Mouse (Mus musculus) stomach, embryonic 15.5 days (tissue): ENCODE measurements around the gene Dmrtc2. TPM values are rescaled to one million over a fixed set of nuclear protein-coding genes. Genes with fewer than 3 reads are reported as not detected.
"Not testable (repeated sequence)": the region's sequence is repeated elsewhere in the genome, so short reads cannot be mapped to it uniquely, and the experiment has no call there.

Experiments
- ATAC-seq: fragments of 200-750 bp; cut with Nextera tagmentation; 2 replicates; pipeline ENCODE4 v1.8.0; 2017; ENCODE audit warnings: low read depth, moderate number of reproducible peaks, moderate TSS enrichment; ENCODE audit not compliant: insufficient read depth, low FRiP score
- H3K27ac ChIP-seq: fragments of 300-500 bp; sonication (generic); 2 replicates; pipeline ENCODE4 v1.5.1; 2015; ENCODE audit warnings: mild to moderate bottlenecking, inconsistent platforms
- H3K27me3 ChIP-seq: fragments of 300-500 bp; sonication (generic); replicated peaks from 2 replicates; pipeline ENCODE4 v1.6.1; 2015; ENCODE audit warnings: inconsistent platforms
- H3K36me3 ChIP-seq: fragments of 300-500 bp; sonication (generic); 2 replicates; pipeline ENCODE4 v1.6.1; 2015; ENCODE audit warnings: inconsistent platforms
- H3K4me1 ChIP-seq: fragments of 300-500 bp; sonication (generic); 2 replicates; pipeline ENCODE4 v1.6.1; 2015; ENCODE audit warnings: inconsistent platforms
- H3K4me2 ChIP-seq: fragments of 300-500 bp; sonication (generic); 2 replicates; pipeline ENCODE4 v1.6.1; 2015; ENCODE audit warnings: mild to moderate bottlenecking, inconsistent platforms
- H3K4me3 ChIP-seq: fragments of 300-500 bp; sonication (generic); replicated peaks from 2 replicates; pipeline ENCODE4 v1.5.1; 2015; ENCODE audit warnings: inconsistent platforms
- H3K9ac ChIP-seq: fragments of 300-500 bp; sonication (generic); 2 replicates; pipeline ENCODE4 v1.6.1; 2015; ENCODE audit warnings: inconsistent platforms
- H3K9me3 ChIP-seq: fragments of 300-500 bp; sonication (generic); 2 replicates; pipeline ENCODE4 v1.6.1; 2016; ENCODE audit warnings: inconsistent platforms
- WGBS: fragments of 180-500 bp; shearing (Covaris S2); methylation state at CpG from one replicate; pipeline ENCODE4 v1.1.7; 2015; 5-methylcytosine and 5-hydroxymethylcytosine counted together
- polyA plus RNA-seq: library from polyadenylated mRNA; unstranded; fragments of >200 nt; fragmentation: Nextera tagmentation; extraction: Ambion mirVana; gene quantifications from 2 replicates; pipeline ENCODE4 v1.2.1, GENCODE M21; 2015

Gene Dmrtc2
- polyA plus RNA-seq, 1 experiment from 2014 or later = not detected

DNA sequence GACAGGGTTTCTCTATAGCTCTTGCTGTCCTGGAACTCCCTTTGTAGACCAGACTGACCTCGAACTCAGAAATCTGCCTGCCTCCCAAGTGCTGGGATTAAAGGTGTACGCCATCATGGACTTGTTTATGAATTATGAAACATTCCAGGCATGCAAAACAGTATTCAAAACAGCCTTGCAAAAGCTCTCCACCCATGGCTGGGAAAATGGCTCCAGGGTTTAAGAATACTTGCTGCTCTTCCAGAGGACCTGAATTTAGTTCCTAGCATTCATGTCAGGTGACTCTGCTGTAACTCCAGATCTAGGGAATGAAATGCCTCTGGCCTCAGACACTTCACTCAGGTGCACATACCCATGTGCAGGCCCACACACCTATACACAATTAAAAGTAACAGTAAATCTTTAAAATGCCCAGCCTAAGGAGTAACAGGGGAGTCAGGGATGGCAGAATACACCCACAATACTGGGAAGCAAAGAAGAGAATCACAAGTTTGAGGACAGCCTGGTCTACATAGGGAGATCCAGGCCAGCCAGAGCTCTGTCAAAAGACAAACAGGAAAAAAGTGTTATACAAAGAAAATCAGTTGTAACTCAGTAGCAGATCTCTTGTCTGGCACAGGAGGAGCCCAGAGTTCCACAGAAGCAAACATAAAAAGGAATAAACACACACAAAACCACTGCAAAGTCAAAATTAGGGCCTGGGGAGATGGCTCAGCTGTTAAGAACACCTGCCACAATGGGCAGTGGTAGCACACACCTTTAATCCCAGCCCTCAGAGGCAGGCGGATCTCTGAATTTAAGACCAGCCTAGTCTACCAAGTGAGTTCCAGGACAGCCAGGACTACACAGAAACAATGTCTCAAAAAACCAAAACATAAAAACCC is 21.6 kb downstream of the Dmrtc2 start:
- ATAC-seq = no peak
- H3K4me1 ChIP-seq = peaks cover 9% of the 10 kb centered on the region
- H3K9ac ChIP-seq = no peak overlapping the region
- H3K36me3 ChIP-seq = peaks cover 31% of the 10 kb centered on the region
- H3K27ac ChIP-seq = no peak overlapping the region
- H3K4me3 ChIP-seq = no peak overlapping the region
- no peaks in the 10 kb centered on the region for H3K27me3 ChIP-seq
- H3K9me3 ChIP-seq = no peaks in the 10 kb centered on the region
- WGBS = 63% methylated on average over 3 of the region's 3 CpGs
- H3K4me2 ChIP-seq = no peak overlapping the region

DNA sequence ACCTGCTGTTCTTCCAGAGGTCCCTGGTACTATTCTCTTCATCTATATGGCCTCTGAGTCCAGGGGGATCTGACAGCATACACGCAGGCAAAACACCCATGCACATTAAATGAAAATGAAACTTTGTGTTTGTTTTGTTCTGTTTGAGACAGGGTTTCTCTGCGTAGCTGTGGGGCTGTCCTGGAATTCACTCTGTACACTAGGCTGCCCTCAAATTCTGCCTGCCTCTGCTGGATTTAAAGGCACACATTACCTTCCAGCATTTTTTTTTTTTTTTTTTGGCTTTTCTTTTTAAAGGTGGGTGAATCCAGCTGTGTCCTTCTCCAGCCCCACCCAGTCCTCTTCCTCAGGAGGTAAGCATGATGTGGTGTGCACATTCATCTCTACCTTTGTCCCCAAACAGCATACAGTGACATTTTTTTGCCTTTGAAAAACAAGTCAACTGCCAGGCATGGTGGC is 22.3 kb downstream of the Dmrtc2 start:
- 58% methylated on average over 2 of the region's 2 CpGs for WGBS
- peaks cover 31% of the 10 kb centered on the region for H3K36me3 ChIP-seq

DNA sequence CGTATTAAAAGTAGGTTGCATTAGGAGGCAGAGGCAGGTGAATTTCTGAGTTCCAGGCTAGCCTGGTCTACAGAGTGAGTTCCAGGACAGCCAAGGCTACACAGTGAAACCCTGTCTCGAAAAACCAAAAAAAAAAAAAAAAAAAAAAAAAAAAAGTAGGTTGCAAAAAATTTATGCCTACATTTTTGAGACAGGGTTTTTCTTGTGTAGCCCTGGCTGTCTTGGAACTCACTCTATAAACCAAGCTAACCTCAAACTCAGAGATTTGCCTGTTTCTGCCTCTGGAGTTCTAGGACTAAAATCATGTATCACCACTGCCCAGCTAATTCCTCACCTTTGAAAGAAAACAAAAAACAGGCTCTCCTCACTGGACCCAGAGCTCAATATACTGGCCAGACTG is 25.9 kb downstream of the Dmrtc2 start:
- not testable (repeated sequence) for ATAC-seq, H3K27me3 ChIP-seq, H3K4me1 ChIP-seq, H3K9ac ChIP-seq, H3K27ac ChIP-seq, H3K9me3 ChIP-seq, H3K4me3 ChIP-seq, H3K36me3 ChIP-seq, H3K4me2 ChIP-seq
- 90% methylated on average over 2 of the region's 2 CpGs for WGBS

More for the DNA sequence above, 22.3 kb downstream of the Dmrtc2 start:
- ATAC-seq = no peak
- no peak overlapping the region for H3K4me2 ChIP-seq
- H3K27ac ChIP-seq = no peak overlapping the region
- no peaks in the 10 kb centered on the region for H3K9me3 ChIP-seq
- H3K4me3 ChIP-seq = no peak overlapping the region
- no peak overlapping the region for H3K9ac ChIP-seq
- H3K27me3 ChIP-seq = no peaks in the 10 kb centered on the region
- H3K4me1 ChIP-seq = peaks cover 3% of the 10 kb centered on the region; the same call in 1 of the 2 replicates

DNA sequence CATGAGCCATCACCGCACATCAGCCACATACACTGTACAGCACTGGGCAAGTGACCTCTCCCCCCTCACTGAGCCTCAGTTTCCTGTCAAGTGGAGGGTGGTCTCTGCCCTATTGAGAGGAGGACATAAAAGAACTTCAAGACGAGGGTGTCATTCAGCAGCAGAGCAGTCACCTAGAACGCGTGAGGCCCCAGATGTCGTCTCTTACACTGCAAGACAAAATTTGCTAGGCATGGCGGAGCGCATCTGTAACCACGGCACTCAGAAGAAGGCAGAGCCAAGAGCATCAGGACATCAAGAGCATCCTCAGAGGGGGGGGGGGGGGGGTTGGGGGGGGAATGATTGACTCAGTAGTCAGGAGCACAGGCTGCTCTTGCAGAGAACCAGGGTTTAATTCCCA is 26.4 kb downstream of the Dmrtc2 start:
- H3K27ac ChIP-seq = no peak overlapping the region
- H3K36me3 ChIP-seq = no peaks in the 10 kb centered on the region

DNA sequence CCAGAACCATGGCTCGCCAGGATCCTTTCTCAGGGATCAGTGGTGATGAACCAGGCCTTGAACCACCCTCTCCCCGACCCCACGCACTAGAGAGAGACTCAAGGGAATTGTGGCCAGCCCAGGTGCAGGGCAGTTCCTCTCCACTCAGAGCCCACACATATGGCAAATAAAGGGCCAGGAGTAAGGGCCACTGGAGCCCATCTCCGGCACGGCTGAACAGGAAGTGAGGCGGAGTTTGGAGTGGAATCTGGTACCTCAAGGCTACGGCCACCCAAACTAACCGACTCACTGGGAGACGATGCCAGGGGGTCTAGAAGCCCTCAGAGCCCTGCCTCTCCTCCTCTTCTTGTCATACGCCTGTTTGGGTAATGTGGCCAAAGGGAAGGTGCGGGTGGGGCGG is 27.4 kb downstream of the Dmrtc2 start, which contains the start of gene Cd79a:
TSS of gene Cd79a (plus strand) at position 158 of the 400 bp plus-strand sequence.
- H3K36me3 ChIP-seq = no peaks in the 10 kb centered on the region
- no peak within 1 kb of the TSS for H3K9ac ChIP-seq
- H3K4me1 ChIP-seq = no peaks in the 10 kb centered on the region
- H3K9me3 ChIP-seq = no peaks in the 10 kb centered on the region
- no peak within 1 kb of the TSS for H3K4me2 ChIP-seq
- no peak for ATAC-seq
- no peak within 1 kb of the TSS for H3K27ac ChIP-seq
- no peaks in the 10 kb centered on the region for H3K27me3 ChIP-seq
- no peak within 1 kb of the TSS for H3K4me3 ChIP-seq
- 67% methylated on average over 12 of the region's 12 CpGs for WGBS

More for the DNA sequence above, 26.4 kb downstream of the Dmrtc2 start:
- Histone ChIP-seq H3K4me3 (no peak overlapping the region), H3K9ac (no peak overlapping the region), H3K9me3 (no peaks in the 10 kb centered on the region), H3K4me1 (no peaks in the 10 kb centered on the region), H3K27me3 (no peaks in the 10 kb centered on the region), H3K4me2 (no peak overlapping the region)
- no peak for ATAC-seq
- 85% methylated on average over 8 of the region's 8 CpGs for WGBS

DNA sequence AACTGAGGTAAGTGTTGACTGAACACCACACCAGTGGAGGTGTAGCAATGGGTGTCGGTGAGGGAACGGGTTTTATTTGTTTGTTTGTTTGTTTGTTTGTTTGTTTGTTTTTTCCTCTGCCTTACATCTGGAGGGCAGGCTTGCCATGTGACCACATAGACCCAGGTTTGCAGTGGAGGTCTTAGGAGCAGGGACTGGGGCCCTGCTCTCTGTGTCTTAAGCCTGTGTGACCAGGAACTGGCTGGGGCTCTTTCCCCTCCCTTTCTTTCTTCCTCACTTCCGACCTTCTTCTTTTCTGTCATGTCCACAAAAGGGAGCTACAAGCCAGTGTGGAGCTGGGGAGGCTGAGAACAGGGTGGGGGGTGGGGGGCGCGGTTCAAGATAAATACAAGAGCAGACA is 28.1 kb downstream of the Dmrtc2 start:
- Histone ChIP-seq H3K36me3 (no peaks in the 10 kb centered on the region), H3K9me3 (no peaks in the 10 kb centered on the region), H3K4me3 (no peak overlapping the region), H3K4me1 (no peaks in the 10 kb centered on the region), H3K27ac (no peak overlapping the region), H3K4me2 (no peak overlapping the region), H3K9ac (no peak overlapping the region), H3K27me3 (no peaks in the 10 kb centered on the region)
- 63% methylated on average over 5 of the region's 5 CpGs for WGBS
- no peak for ATAC-seq

DNA sequence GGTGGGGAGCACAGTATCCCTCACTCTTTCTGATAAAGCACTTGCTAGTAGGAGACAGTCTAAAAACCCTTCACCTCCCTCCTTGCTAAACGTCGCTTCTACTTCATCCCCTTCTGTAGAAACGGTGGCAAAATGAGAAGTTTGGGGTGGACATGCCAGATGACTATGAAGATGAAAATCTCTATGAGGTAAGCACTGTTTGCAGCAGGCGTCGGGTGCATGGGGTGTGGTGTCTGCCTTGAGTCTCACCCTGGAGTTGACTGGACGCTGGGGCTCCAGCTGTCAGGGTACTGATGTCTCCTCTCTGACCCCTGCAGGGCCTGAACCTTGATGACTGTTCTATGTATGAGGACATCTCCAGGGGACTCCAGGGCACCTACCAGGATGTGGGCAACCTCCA is 31.3 kb downstream of the Dmrtc2 start:
- WGBS = 59% methylated on average over 6 of the region's 6 CpGs
- H3K4me3 ChIP-seq = no peak overlapping the region

DNA sequence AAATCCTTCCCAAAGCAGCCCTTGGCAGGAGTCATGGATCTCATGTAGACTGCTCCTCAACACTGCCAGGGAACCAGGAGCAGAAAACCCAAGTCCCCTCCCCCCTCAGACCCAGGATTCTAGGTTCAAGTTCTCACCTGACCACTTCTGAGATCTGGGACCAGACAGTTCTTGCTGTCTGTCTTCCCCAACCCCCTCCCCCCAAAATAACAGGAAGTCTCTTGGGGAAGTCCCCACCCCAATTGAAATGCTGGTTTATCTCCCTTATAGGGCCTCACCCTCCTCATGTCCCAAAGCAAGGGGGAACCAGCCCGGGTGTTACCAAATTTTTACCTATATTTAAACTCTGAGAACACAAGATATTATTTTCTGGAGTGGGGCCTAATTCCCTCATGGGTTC is 32.0 kb downstream of the Dmrtc2 start:
- 35% methylated on average over 1 of the region's 1 CpGs for WGBS
- Histone ChIP-seq H3K4me3 (peak overlapping the region; percentile 78; the same call in 1 of the 2 replicates), H3K9me3 (no peaks in the 10 kb centered on the region), H3K27ac (peak overlapping the region; percentile 93; the same call in 1 of the 2 replicates), H3K4me2 (peak overlapping the region; percentile 76), H3K36me3 (no peaks in the 10 kb centered on the region; the same call in 1 of the 2 replicates), H3K27me3 (no peaks in the 10 kb centered on the region), H3K9ac (no peak overlapping the region), H3K4me1 (peaks cover 23% of the 10 kb centered on the region)
- ATAC-seq = no peak

More for the DNA sequence above, 31.3 kb downstream of the Dmrtc2 start:
- Histone ChIP-seq H3K9ac (no peak overlapping the region), H3K4me1 (peaks cover 15% of the 10 kb centered on the region), H3K27ac (no peak overlapping the region), H3K4me2 (no peak overlapping the region), H3K36me3 (no peaks in the 10 kb centered on the region), H3K27me3 (no peaks in the 10 kb centered on the region), H3K9me3 (no peaks in the 10 kb centered on the region)
- ATAC-seq = no peak

DNA sequence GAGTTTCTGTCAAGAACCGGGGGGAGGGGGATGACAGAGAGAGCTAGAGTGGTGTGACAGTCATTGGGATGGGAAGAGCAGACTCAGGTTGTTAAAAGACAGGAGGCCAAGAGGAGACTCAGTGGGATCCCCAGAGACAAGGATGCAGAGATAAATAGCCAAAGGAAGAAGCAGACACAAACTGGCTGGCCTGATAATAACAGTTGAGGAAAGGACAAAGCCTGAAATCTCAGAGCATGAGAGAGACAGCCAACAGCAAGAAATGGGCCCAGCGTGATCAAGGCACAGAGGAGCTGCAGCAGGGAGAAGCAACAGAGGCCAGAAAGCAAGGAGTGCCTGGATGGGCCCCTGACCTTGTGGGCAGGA is 32.4 kb downstream of the Dmrtc2 start:
- Histone ChIP-seq H3K36me3 (no peaks in the 10 kb centered on the region; the same call in 1 of the 2 replicates), H3K9ac (peak overlapping the region; percentile 57), H3K4me3 (peak overlapping the region; percentile 78), H3K27me3 (no peaks in the 10 kb centered on the region), H3K9me3 (no peaks in the 10 kb centered on the region), H3K27ac (peak overlapping the region; percentile 93), H3K4me1 (peaks cover 27% of the 10 kb centered on the region), H3K4me2 (peak overlapping the region; percentile 76)
- no peak for ATAC-seq
- WGBS = 49% methylated on average over 2 of the region's 2 CpGs

DNA sequence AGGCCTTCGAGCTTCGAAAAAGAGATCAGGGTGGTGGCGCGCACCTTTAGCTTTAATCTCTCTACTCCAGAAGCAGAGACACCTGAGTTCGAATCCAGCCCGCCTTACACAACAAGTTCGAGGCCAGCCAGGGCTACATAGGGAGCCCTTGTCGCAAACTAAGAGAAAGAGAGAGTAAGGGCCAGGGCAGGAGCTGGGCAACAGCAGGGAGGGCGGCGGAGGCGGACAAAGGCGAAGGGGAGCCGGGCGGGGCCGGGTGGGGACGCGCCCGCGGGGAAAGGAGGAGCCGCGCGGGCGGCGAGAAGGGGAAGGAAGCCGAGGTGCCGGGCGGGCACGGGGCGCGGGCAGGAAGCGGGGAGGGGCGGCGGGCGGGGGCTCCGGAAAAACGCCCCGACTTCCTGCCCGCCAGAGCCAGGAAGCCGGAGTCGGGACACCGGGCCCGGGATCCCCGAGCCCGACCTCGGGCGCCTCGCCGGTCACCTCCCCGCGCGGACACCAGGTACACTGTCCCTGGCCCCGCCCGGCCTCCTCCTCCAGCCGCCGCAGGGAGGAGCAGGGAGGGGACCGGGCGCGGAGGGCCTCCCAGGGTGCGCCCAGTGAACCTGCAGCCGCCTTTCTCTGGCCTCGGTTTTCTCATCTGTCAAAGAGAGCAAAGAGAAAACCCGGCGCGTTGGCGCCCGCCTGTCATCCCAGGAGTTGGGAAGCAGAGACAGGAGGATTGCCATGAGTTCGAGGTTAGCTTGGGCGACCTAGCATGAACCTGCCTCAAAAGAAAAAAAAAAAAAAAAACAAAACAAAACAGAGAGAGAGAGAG is 33.0 kb downstream of the Dmrtc2 start, which contains the start of gene Arhgef1:
TSS of gene Arhgef1 (plus strand) at position 283 of the 814 bp plus-strand sequence.
- no peak; the same call in 1 of the 2 replicates for ATAC-seq
- Histone ChIP-seq H3K27me3 (no peaks in the 10 kb centered on the region), H3K4me1 (peaks cover 33% of the 10 kb centered on the region), H3K4me2 (peak within 1 kb of the TSS; percentile 76), H3K9me3 (no peaks in the 10 kb centered on the region), H3K4me3 (peak within 1 kb of the TSS; percentile 78), H3K9ac (peak within 1 kb of the TSS; percentile 57), H3K27ac (peak within 1 kb of the TSS; percentile 93), H3K36me3 (no peaks in the 10 kb centered on the region; the same call in 1 of the 2 replicates)
- WGBS = 3% methylated on average over 65 of the region's 68 CpGs

DNA sequence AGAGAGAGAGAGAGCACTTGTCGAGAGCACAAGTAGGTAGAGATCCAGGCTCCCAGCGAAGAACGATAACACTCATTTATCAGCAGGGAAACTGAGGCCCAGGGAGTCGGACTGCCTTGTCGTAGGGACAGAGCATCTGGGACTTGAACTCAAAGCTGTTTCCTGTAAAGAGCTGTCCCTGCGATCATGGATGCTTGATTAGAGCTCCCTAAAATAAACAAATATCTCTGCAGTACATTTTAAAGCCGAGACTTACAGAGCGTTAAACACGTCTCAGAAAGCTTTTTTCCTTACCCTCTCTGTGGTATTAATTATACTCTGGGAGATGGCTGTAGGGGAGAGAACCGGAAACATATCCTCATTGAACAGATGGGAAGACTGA is 33.6 kb downstream of the Dmrtc2 start:
- peak overlapping the region; percentile 78 for H3K4me3 ChIP-seq
- peaks cover 33% of the 10 kb centered on the region for H3K4me1 ChIP-seq
- no peak for ATAC-seq
- H3K9ac ChIP-seq = peak overlapping the region; percentile 34; the same call in 1 of the 2 replicates
- no peaks in the 10 kb centered on the region for H3K9me3 ChIP-seq
- peaks cover 5% of the 10 kb centered on the region; the same call in 1 of the 2 replicates for H3K36me3 ChIP-seq
- 18% methylated on average over 10 of the region's 10 CpGs for WGBS
- peak overlapping the region; percentile 76 for H3K4me2 ChIP-seq
- peak overlapping the region; percentile 93 for H3K27ac ChIP-seq
- H3K27me3 ChIP-seq = no peaks in the 10 kb centered on the region
